Comparison of ENCODE assay signal across 13 mouse cellular contexts in genomic region chr14:25318909-25319308, GRCm38 (mm10).
DNase-seq lines count a peak whose midpoint lies in the region; ATAC-seq and TF ChIP-seq lines count a peak whose summit lies in the region.
"Had no signal": no experiment of that assay in that cellular context is flagged by ENCODE, and none has a peak within 500 bp of the region (broad histone marks: within the 10 kb centered on the region; RNA-seq: fewer than 3 reads in every experiment).

No protein-coding gene starts in this region.

- peaks cover 31% of the 10 kb centered on the region for H3K4me1 ChIP-seq in forebrain, embryonic 11.5 days (replicated peaks; ENCODE audit: control insufficient read depth, insufficient read depth, low read length)
- peaks cover 24% of the 10 kb centered on the region for H3K4me1 ChIP-seq in hindbrain, embryonic 16.5 days (ENCODE audit: control insufficient read depth, insufficient read depth, low read depth, low read length)
- H3K4me1 ChIP-seq in midbrain, postnatal 0 days (ENCODE audit: insufficient read depth, low read length), result peaks cover 12% of the 10 kb centered on the region
- H3K4me1 ChIP-seq in cerebellum, adult 2 months (ENCODE audit: control insufficient read depth, insufficient read depth, low read length), result peaks cover 33% of the 10 kb centered on the region
- H3K4me1 ChIP-seq in liver, embryonic 12.5 days, result peaks cover 7% of the 10 kb centered on the region; the same call in 1 of the 2 replicates

- no peaks in the 10 kb centered on the region for H3K9me3 ChIP-seq in forebrain, embryonic 11.5 days (ENCODE audit: control insufficient read depth, low read length)
- H3K9me3 ChIP-seq in hindbrain, embryonic 16.5 days (ENCODE audit: control insufficient read depth, low read length), result no peaks in the 10 kb centered on the region
- H3K9me3 ChIP-seq in midbrain, postnatal 0 days (ENCODE audit: low read length), result no peaks in the 10 kb centered on the region
- H3K9me3 ChIP-seq in liver, embryonic 12.5 days (replicated peaks), result no peaks in the 10 kb centered on the region

- no peak for ATAC-seq in forebrain, embryonic 11.5 days (replicated peaks; ENCODE audit: low FRiP score)
- no peak for ATAC-seq in hindbrain, embryonic 16.5 days
- no peak for ATAC-seq in midbrain, postnatal 0 days (ENCODE audit: low FRiP score)
- ATAC-seq in liver, embryonic 12.5 days, result no peak

- no peak for DNase-seq in layer of hippocampus, adult 2 months (ENCODE audit: low spot score in 2 of 2)
- DNase-seq in layer of hippocampus, adult 9-11 months, result no peak
- DNase-seq in forebrain, embryonic 11.5 days (ENCODE audit: low spot score), result no peak
- DNase-seq in midbrain, postnatal 0 days (ENCODE audit: low spot score), result peak; percentile 19
- no peak for DNase-seq in cerebellum, adult 2 months
- DNase-seq in heart, postnatal 25 days (ENCODE audit: low spot score), result no peak
- DNase-seq: adrenal gland, postnatal 25 days; cerebellum, adult 11 months; gastrocnemius, postnatal 36 days; lung, postnatal 14 days; spleen, adult 18-20 months had no signal

- H3K4me3 ChIP-seq in layer of hippocampus, adult 2 months, result no peak overlapping the region
- H3K4me3 ChIP-seq in forebrain, embryonic 11.5 days (ENCODE audit: low read depth, low read length), result no peak overlapping the region
- H3K4me3 ChIP-seq in hindbrain, embryonic 16.5 days (ENCODE audit: low read length), result no peak overlapping the region
- H3K4me3 ChIP-seq in midbrain, postnatal 0 days (ENCODE audit: low read depth, low read length), result no peak overlapping the region
- H3K4me3 ChIP-seq in cerebellum, adult 2 months (replicated peaks; ENCODE audit: insufficient read depth, low read depth, low read length), result no peak overlapping the region
- H3K4me3 ChIP-seq in liver, embryonic 12.5 days, result no peak overlapping the region

- H3K27ac ChIP-seq in layer of hippocampus, adult 2 months, result peak overlapping the region; percentile 83
- H3K27ac ChIP-seq in forebrain, embryonic 11.5 days (ENCODE audit: low read depth, low read length), result peak overlapping the region; percentile 96
- peak overlapping the region; percentile 78 for H3K27ac ChIP-seq in hindbrain, embryonic 16.5 days (ENCODE audit: low read depth, low read length)
- peak overlapping the region; percentile 43; the same call in 1 of the 2 replicates for H3K27ac ChIP-seq in midbrain, postnatal 0 days (ENCODE audit: low read depth, low read length)
- H3K27ac ChIP-seq in cerebellum, adult 2 months (ENCODE audit: insufficient read depth, low read length), result no peak overlapping the region
- no peak overlapping the region for H3K27ac ChIP-seq in liver, embryonic 12.5 days

- TF ChIP-seq POLR2A in cerebellum, adult 2 months (IDR thresholded peaks at IDR 0.05; ENCODE audit: borderline replicate concordance, insufficient read depth, low read length), result no peak

- peak overlapping the region; percentile 39 for H3K9ac ChIP-seq in forebrain, embryonic 11.5 days (ENCODE audit: low read length)
- no peak overlapping the region; the same call in 1 of the 2 replicates for H3K9ac ChIP-seq in hindbrain, embryonic 16.5 days (ENCODE audit: low read depth, low read length)
- no peak overlapping the region for H3K9ac ChIP-seq in midbrain, postnatal 0 days (replicated peaks; ENCODE audit: low read length, poor library complexity, severe bottlenecking)
- H3K9ac ChIP-seq in liver, embryonic 12.5 days, result no peak overlapping the region

- H3K36me3 ChIP-seq in forebrain, embryonic 11.5 days (ENCODE audit: control insufficient read depth, insufficient read depth, low read length), result no peaks in the 10 kb centered on the region
- no peaks in the 10 kb centered on the region for H3K36me3 ChIP-seq in hindbrain, embryonic 16.5 days (ENCODE audit: control insufficient read depth, insufficient read depth, low read length)
- H3K36me3 ChIP-seq in midbrain, postnatal 0 days (ENCODE audit: insufficient read depth, low read length), result no peaks in the 10 kb centered on the region
- no peaks in the 10 kb centered on the region for H3K36me3 ChIP-seq in liver, embryonic 12.5 days

- intact Hi-C loops in heart, postnatal 25 days (cut with DNase I), result no loop called here

- H3K4me2 ChIP-seq in forebrain, embryonic 11.5 days (ENCODE audit: low read depth, low read length, severe bottlenecking), result peak overlapping the region; percentile 22; the same call in 1 of the 2 replicates
- H3K4me2 ChIP-seq in hindbrain, embryonic 16.5 days (ENCODE audit: low read length), result no peak overlapping the region
- no peak overlapping the region for H3K4me2 ChIP-seq in midbrain, postnatal 0 days (ENCODE audit: low read depth, low read length, poor library complexity, severe bottlenecking)
- H3K4me2 ChIP-seq in liver, embryonic 12.5 days, result no peak overlapping the region

- no peaks in the 10 kb centered on the region for H3K27me3 ChIP-seq in forebrain, embryonic 11.5 days (ENCODE audit: control insufficient read depth, insufficient read depth, low read length)
- H3K27me3 ChIP-seq in hindbrain, embryonic 16.5 days (replicated peaks; ENCODE audit: control insufficient read depth, insufficient read depth, low read length), result no peaks in the 10 kb centered on the region; the same call in 1 of the 2 replicates
- no peaks in the 10 kb centered on the region for H3K27me3 ChIP-seq in midbrain, postnatal 0 days (ENCODE audit: insufficient read depth, low read length)
- H3K27me3 ChIP-seq in cerebellum, adult 2 months (ENCODE audit: control insufficient read depth, insufficient read depth, low read length), result no peaks in the 10 kb centered on the region
- H3K27me3 ChIP-seq in liver, embryonic 12.5 days (replicated peaks), result peaks cover 54% of the 10 kb centered on the region

- WGBS in forebrain, embryonic 11.5 days, result 49% methylated on average over 12 of the region's 12 CpGs
- WGBS in hindbrain, embryonic 16.5 days, result 35% methylated on average over 12 of the region's 12 CpGs
- WGBS in midbrain, postnatal 0 days, result 42% methylated on average over 12 of the region's 12 CpGs
- 88% methylated on average over 12 of the region's 12 CpGs for WGBS in cerebellum, adult 2 months
- WGBS in liver, embryonic 12.5 days (ENCODE audit: insufficient replicate concordance), result 44% methylated on average over 12 of the region's 12 CpGs

- no peak for TF ChIP-seq CTCF in layer of hippocampus, adult 2 months (conservative IDR thresholded peaks at IDR 0.05)
- TF ChIP-seq CTCF in midbrain, postnatal 0 days (IDR thresholded peaks at IDR 0.05), result no peak
- no peak for TF ChIP-seq CTCF in cerebellum, adult 2 months (IDR thresholded peaks at IDR 0.05; ENCODE audit: borderline replicate concordance, insufficient read depth, low read depth, low read length)

Comparison
In these comparisons a context has a peak if more than half of its experiments do, and no peak if none do; other contexts are left out.
1. H3K27ac ChIP-seq: peak in layer of hippocampus, adult 2 months (single experiment), forebrain, embryonic 11.5 days (single experiment), hindbrain, embryonic 16.5 days (single experiment) and midbrain, postnatal 0 days (single experiment); none in cerebellum, adult 2 months (single experiment) and liver, embryonic 12.5 days (single experiment).